Mouse (Mus musculus) megakaryocyte, embryonic 14.5 days (primary cell): ENCODE measurements around the gene Prp2. TPM values are rescaled to one million over a fixed set of nuclear protein-coding genes. Genes with fewer than 3 reads are reported as not detected.
"Not testable (repeated sequence)": the region's sequence is repeated elsewhere in the genome, so short reads cannot be mapped to it uniquely, and the experiment has no call there.

Source experiments
- H3K27me3 ChIP-seq: replicated peaks from 2 replicates; pipeline ENCODE3; 2012; ENCODE audit warnings: inconsistent platforms
- H3K36me3 ChIP-seq: replicated peaks from 2 replicates; pipeline ENCODE3; 2012; ENCODE audit warnings: low read length, inconsistent platforms, mixed read lengths
- H3K4me1 ChIP-seq: 2 replicates; pipeline ENCODE4 v1.6.1; 2012; ENCODE audit warnings: inconsistent platforms
- H3K4me3 ChIP-seq: replicated peaks from 2 replicates; pipeline ENCODE3; 2012; ENCODE audit warnings: moderate library complexity, mild to moderate bottlenecking, inconsistent platforms
- H3K9me3 ChIP-seq: 2 replicates; pipeline ENCODE4 v1.6.1; 2012; ENCODE audit warnings: inconsistent platforms
- FLI1 ChIP-seq: IDR thresholded peaks from 2 replicates; pipeline ENCODE4 v1.6.1; 2012; ENCODE audit warnings: low read length, inconsistent platforms, mixed read lengths
- GATA1 ChIP-seq: IDR thresholded peaks from 3 replicates; pipeline ENCODE4 v1.6.1; 2012; ENCODE audit warnings: mixed read lengths, low read length, inconsistent platforms, borderline replicate concordance
- polyA plus RNA-seq: library from polyadenylated mRNA; stranded (reverse); fragments of >175 nt; gene quantifications from 2 replicates; pipeline ENCODE4 v1.2.3, GENCODE M21; 2012; ENCODE audit warnings: low replicate concordance; ENCODE audit not compliant: insufficient read depth

Gene Prp2
- not detected in 2 replicates for polyA plus RNA-seq

DNA sequence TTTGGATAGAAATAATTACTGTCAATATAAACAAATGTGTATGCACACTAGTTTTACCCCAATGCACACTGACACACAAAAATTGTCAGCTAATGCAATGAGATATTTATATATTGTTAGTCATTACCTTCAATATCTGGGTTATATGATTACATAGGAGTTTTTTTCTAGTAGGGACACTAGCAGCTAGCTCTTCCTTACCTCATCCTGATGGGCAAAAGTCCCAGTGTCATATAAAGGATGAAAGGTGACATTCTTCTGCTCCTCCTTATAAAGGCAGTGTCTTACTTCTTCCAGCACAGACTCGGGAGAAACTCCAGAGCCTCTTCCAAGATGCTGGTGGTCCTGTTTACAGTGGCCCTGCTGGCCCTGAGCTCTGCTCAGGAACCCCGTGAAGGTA, at the start of gene Prp2:
TSS of gene Prp2 (plus strand) at position 301 of the 400 bp plus-strand sequence.
- H3K9me3 ChIP-seq, H3K4me3 ChIP-seq, H3K4me1 ChIP-seq, H3K27me3 ChIP-seq, H3K36me3 ChIP-seq: not testable (repeated sequence)

DNA sequence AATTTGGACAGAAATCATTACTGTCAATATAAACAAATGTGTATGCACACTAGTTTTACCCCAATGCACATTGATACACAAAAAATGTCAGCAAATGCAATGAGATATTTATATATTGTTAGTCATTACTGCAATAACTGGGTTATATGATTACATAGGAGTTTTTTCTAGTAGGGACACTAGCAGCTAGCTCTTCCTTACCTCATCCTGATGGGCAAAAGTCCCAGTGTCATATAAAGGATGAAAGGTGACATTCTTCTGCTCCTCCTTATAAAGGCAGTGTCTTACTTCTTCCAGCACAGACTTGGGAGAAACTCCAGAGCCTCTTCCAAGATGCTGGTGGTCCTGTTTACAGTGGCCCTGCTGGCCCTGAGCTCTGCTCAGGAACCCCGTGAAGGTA, 26.2 kb upstream of the Prp2 start, which contains the start of gene Prh1:
TSS of gene Prh1 (plus strand) at position 301 of the 400 bp plus-strand sequence.
- H3K27me3 ChIP-seq, H3K4me1 ChIP-seq, H3K9me3 ChIP-seq, H3K4me3 ChIP-seq, H3K36me3 ChIP-seq: not testable (repeated sequence)

DNA sequence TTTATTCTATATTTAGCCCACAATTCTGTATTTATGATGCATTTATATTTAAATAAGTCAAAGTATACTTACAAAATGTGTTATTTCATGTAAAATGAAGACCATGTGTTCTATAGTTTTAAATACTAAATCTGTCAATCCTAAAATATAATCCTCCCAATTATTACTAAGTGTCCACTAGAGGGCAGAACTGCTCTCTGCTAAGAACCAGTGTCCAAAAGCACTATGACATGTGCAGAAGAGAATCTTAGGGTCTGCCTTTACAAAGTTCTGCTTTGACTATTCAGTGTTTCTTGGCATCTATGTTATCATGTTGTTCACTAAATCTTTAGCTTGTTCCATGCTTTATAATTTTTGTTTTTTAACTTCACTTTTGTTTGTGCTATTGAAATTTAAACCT, 53.7 kb downstream of the Prp2 start:
- Histone ChIP-seq H3K9me3 (no peaks in the 10 kb centered on the region), H3K4me1 (no peaks in the 10 kb centered on the region), H3K36me3 (no peaks in the 10 kb centered on the region), H3K4me3 (no peak overlapping the region), H3K27me3 (no peaks in the 10 kb centered on the region)
- TF ChIP-seq GATA1 = no peak
- no peak for TF ChIP-seq FLI1

Other genes with a start within 250 kb of the Prp2 start
- gene Gm8882, start 231.8 kb upstream of the Prp2 start, polyA plus RNA-seq = not detected in 2 replicates
- gene Prh1, start 26.1 kb upstream of the Prp2 start, polyA plus RNA-seq = not detected in 2 replicates
- gene A630073D07Rik, start 55.6 kb downstream of the Prp2 start, polyA plus RNA-seq = not detected in 2 replicates
- not detected in 2 replicates for gene Tas2r120, start 61.0 kb downstream of the Prp2 start, polyA plus RNA-seq
- not detected in 2 replicates for gene Tas2r121, start 105.1 kb downstream of the Prp2 start, polyA plus RNA-seq
- gene Tas2r122, start 116.0 kb downstream of the Prp2 start, polyA plus RNA-seq = not detected in 2 replicates
- gene Tas2r115, start 142.1 kb downstream of the Prp2 start, polyA plus RNA-seq = not detected in 2 replicates
- not detected in 2 replicates for gene Tas2r124, start 158.8 kb downstream of the Prp2 start, polyA plus RNA-seq
- gene Tas2r102, start 166.2 kb downstream of the Prp2 start, polyA plus RNA-seq = not detected in 2 replicates
- gene Tas2r136, start 182.2 kb downstream of the Prp2 start, polyA plus RNA-seq = not detected in 2 replicates
- gene Tas2r117, start 206.9 kb downstream of the Prp2 start, polyA plus RNA-seq = not detected in 2 replicates